11 mouse cellular contexts compared by ENCODE assay signal in the genomic region with DNA sequence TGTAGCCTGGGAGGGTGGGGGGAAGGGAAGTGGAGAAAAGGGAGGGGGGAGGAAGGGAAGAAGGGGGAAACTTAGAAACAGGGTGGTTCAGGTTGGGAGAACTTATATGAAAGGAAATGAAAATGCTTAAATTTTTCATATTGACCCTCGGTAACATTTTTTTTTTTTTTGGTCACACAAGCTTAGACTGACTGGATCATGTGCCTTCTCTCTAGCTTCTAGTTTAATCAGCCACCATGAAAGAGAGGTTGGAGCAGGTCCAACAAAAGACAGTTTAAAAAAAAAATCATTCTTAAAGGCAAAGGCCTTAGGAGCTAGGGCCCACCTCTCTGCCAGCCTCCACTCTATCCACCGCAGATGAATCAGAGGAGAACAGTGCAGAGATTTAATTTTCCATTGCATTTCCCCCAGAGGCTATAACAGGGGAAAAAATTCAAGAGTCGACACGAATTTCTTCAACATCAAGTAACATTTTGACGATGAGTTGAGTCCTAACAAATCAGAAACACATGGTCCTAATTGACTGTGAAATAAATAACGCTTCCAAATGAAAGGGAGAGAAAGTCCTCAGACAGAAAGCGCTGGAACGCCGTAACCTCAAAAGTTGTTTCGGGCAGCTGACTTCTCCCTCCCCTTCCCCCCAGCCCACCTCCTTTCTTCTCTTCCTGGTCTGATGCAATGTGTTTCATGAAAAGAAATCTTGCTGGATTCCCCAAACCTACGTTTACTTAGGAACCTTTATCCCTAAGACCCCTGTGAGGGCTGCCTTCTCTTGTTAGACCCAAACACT.
A peak's percentile ranks its signal among the peaks of the same experiment; 100 is the strongest.
DNase-seq lines count a peak whose midpoint lies in the region; ATAC-seq and TF ChIP-seq lines count a peak whose summit lies in the region.
"Had no signal": no experiment of that assay in that cellular context is flagged by ENCODE, and none has a peak within 500 bp of the region (broad histone marks: within the 10 kb centered on the region; RNA-seq: fewer than 3 reads in every experiment).

No protein-coding gene starts in this region.

- no peak for TF ChIP-seq CTCF in MEL (IDR thresholded peaks at IDR 0.05 in 2 of 3, conservative IDR thresholded peaks at IDR 0.05 in 1 of 3; ENCODE audit: control insufficient read depth in 1 of 3, insufficient read depth in 1 of 3, low read depth in 2 of 3, low read length in 3 of 3, poor library complexity in 1 of 3, severe bottlenecking in 1 of 3)

- TF ChIP-seq EP300 in MEL (IDR thresholded peaks at IDR 0.05; ENCODE audit: low read depth in 1 of 2, low read length in 2 of 2) = no peak

- no peaks in the 10 kb centered on the region for H3K27me3 ChIP-seq in heart, embryonic 16.5 days (ENCODE audit: control insufficient read depth, insufficient read depth, low read length)
- H3K27me3 ChIP-seq in heart, embryonic 10.5 days (ENCODE audit: insufficient read depth, poor library complexity, severe bottlenecking) = peaks cover 13% of the 10 kb centered on the region; the same call in 1 of the 2 replicates
- H3K27me3 ChIP-seq in MEL (ENCODE audit: control insufficient read depth in 1 of 2, insufficient read depth in 2 of 2, low read length in 2 of 2) = no peaks in the 10 kb centered on the region
- H3K27me3 ChIP-seq in embryonic facial prominence, embryonic 11.5 days (ENCODE audit: control insufficient read depth, insufficient read depth, low read length) = no peaks in the 10 kb centered on the region
- no peaks in the 10 kb centered on the region for H3K27me3 ChIP-seq in lung, embryonic 15.5 days
- H3K27me3 ChIP-seq in forebrain, embryonic 16.5 days (replicated peaks; ENCODE audit: control insufficient read depth, insufficient read depth, low read length) = no peaks in the 10 kb centered on the region
- H3K27me3 ChIP-seq: liver, embryonic 12.5 days had no signal

- WGBS in heart, embryonic 16.5 days = 66% methylated on average over 11 of the region's 11 CpGs
- WGBS in heart, embryonic 10.5 days = 74% methylated on average over 11 of the region's 11 CpGs
- WGBS in embryonic facial prominence, embryonic 11.5 days = 22% methylated on average over 11 of the region's 11 CpGs
- WGBS in lung, embryonic 15.5 days = 32% methylated on average over 11 of the region's 11 CpGs
- WGBS in forebrain, embryonic 16.5 days = 50% methylated on average over 11 of the region's 11 CpGs

- no peak overlapping the region for H3K4me2 ChIP-seq in heart, embryonic 16.5 days (ENCODE audit: low read depth, low read length)
- no peak overlapping the region; the same call in 1 of the 2 replicates for H3K4me2 ChIP-seq in embryonic facial prominence, embryonic 11.5 days (ENCODE audit: low read depth, low read length)
- H3K4me2 ChIP-seq in lung, embryonic 15.5 days = no peak overlapping the region
- no peak overlapping the region for H3K4me2 ChIP-seq in forebrain, embryonic 16.5 days (ENCODE audit: low read length)
- H3K4me2 ChIP-seq: liver, embryonic 12.5 days had no signal

- no peak for TF ChIP-seq POLR2A in MEL (IDR thresholded peaks at IDR 0.05; ENCODE audit: control insufficient read depth in 1 of 2, insufficient read depth in 1 of 2, low read depth in 1 of 2, low read length in 2 of 2, poor library complexity in 1 of 2)

- H3K79me2 ChIP-seq in MEL (ENCODE audit: control insufficient read depth, insufficient read depth, low read length, poor library complexity) = no peaks in the 10 kb centered on the region

- 0 out of 2 replicates have a peak overlapping the region, but pooled peaks have one; percentile 15 for H3K27ac ChIP-seq in heart, embryonic 16.5 days (ENCODE audit: low read length)
- no peak overlapping the region for H3K27ac ChIP-seq in heart, embryonic 10.5 days
- no peak overlapping the region for H3K27ac ChIP-seq in MEL (ENCODE audit: control insufficient read depth, low read depth, low read length)
- peak overlapping the region; percentile 56; the same call in 1 of the 2 replicates for H3K27ac ChIP-seq in embryonic facial prominence, embryonic 11.5 days (replicated peaks; ENCODE audit: low read depth, low read length)
- H3K27ac ChIP-seq in lung, embryonic 15.5 days = peak overlapping the region; percentile 90
- no peak overlapping the region for H3K27ac ChIP-seq in forebrain, embryonic 16.5 days (ENCODE audit: low read length)
- H3K27ac ChIP-seq: liver, embryonic 12.5 days had no signal

- no peaks in the 10 kb centered on the region for H3K36me3 ChIP-seq in heart, embryonic 16.5 days (ENCODE audit: control insufficient read depth, insufficient read depth)
- H3K36me3 ChIP-seq in heart, embryonic 10.5 days = no peaks in the 10 kb centered on the region
- H3K36me3 ChIP-seq in MEL (ENCODE audit: control insufficient read depth in 1 of 2, insufficient read depth in 2 of 2, low read length in 2 of 2) = peaks cover 15 to 25% of the 10 kb centered on the region in 2 experiments
- H3K36me3 ChIP-seq in embryonic facial prominence, embryonic 11.5 days (replicated peaks; ENCODE audit: control insufficient read depth, insufficient read depth, low read depth, low read length) = no peaks in the 10 kb centered on the region
- no peaks in the 10 kb centered on the region for H3K36me3 ChIP-seq in lung, embryonic 15.5 days
- H3K36me3 ChIP-seq in forebrain, embryonic 16.5 days (ENCODE audit: control insufficient read depth, insufficient read depth) = peaks cover 3% of the 10 kb centered on the region; the same call in 1 of the 2 replicates

- no peak overlapping the region for H3K4me3 ChIP-seq in heart, embryonic 16.5 days (ENCODE audit: low read length)
- no peak overlapping the region for H3K4me3 ChIP-seq in heart, embryonic 10.5 days
- no peak overlapping the region for H3K4me3 ChIP-seq in MEL (ENCODE audit: control insufficient read depth in 1 of 2, insufficient read depth in 1 of 2, low read depth in 2 of 2, low read length in 2 of 2)
- no peak overlapping the region for H3K4me3 ChIP-seq in embryonic facial prominence, embryonic 11.5 days (ENCODE audit: low read depth, low read length)
- H3K4me3 ChIP-seq in lung, embryonic 15.5 days = no peak overlapping the region
- H3K4me3 ChIP-seq in forebrain, embryonic 16.5 days (replicated peaks; ENCODE audit: low read length) = no peak overlapping the region
- H3K4me3 ChIP-seq: liver, embryonic 12.5 days had no signal

- ATAC-seq in heart, embryonic 16.5 days (replicated peaks; ENCODE audit: extremely low read depth, insufficient read depth, low FRiP score) = no peak
- ATAC-seq in embryonic facial prominence, embryonic 11.5 days (replicated peaks; ENCODE audit: insufficient number of reproducible peaks, low FRiP score, low TSS enrichment, low read depth) = peak; percentile 58
- peak; percentile 64; the same call in 1 of the 2 replicates for ATAC-seq in lung, embryonic 15.5 days (ENCODE audit: borderline replicate concordance, extremely low read depth, low FRiP score, low TSS enrichment)
- no peak for ATAC-seq in forebrain, embryonic 16.5 days
- ATAC-seq: inflammation-experienced regulatory T-cells, adult 6 months; liver, embryonic 12.5 days had no signal

- no peak for TF ChIP-seq RAD21 in MEL (IDR thresholded peaks at IDR 0.05; ENCODE audit: low read depth, low read length)

- no peak for DNase-seq in heart, embryonic 10.5 days (ENCODE audit: low spot score)
- peak; percentile 20 for DNase-seq in MEL (ENCODE audit: low read depth, low spot score)
- peak; percentile 76 for DNase-seq in embryonic facial prominence, embryonic 11.5 days (ENCODE audit: low spot score)
- no peak for DNase-seq in frontal cortex, postnatal 10 days (ENCODE audit: low spot score in 2 of 2)
- no peak for DNase-seq in right cerebral cortex, postnatal 4 days
- DNase-seq: gastrocnemius, postnatal 36 days had no signal

- peaks cover 25% of the 10 kb centered on the region for H3K4me1 ChIP-seq in heart, embryonic 16.5 days (ENCODE audit: control insufficient read depth, insufficient read depth, low read length)
- H3K4me1 ChIP-seq in heart, embryonic 10.5 days = peaks cover 13% of the 10 kb centered on the region; the same call in 1 of the 2 replicates
- peaks cover 8 to 17% of the 10 kb centered on the region in 2 experiments; a peak in 3 of 4 replicates for H3K4me1 ChIP-seq in MEL (ENCODE audit: control insufficient read depth in 1 of 2, insufficient read depth in 2 of 2, low read length in 2 of 2)
- no peaks in the 10 kb centered on the region for H3K4me1 ChIP-seq in embryonic facial prominence, embryonic 11.5 days (ENCODE audit: control insufficient read depth, insufficient read depth, low read length)
- peaks cover 47% of the 10 kb centered on the region for H3K4me1 ChIP-seq in lung, embryonic 15.5 days
- H3K4me1 ChIP-seq in forebrain, embryonic 16.5 days (replicated peaks; ENCODE audit: control insufficient read depth, insufficient read depth, low read length) = peaks cover 12% of the 10 kb centered on the region

- no peak overlapping the region for H3K9ac ChIP-seq in heart, embryonic 16.5 days (ENCODE audit: low read length)
- H3K9ac ChIP-seq in MEL (ENCODE audit: control insufficient read depth, low read depth, low read length, poor library complexity, severe bottlenecking) = no peak overlapping the region
- H3K9ac ChIP-seq in embryonic facial prominence, embryonic 11.5 days (replicated peaks; ENCODE audit: low read length) = no peak overlapping the region; the same call in 1 of the 2 replicates
- no peak overlapping the region for H3K9ac ChIP-seq in lung, embryonic 15.5 days
- no peak overlapping the region for H3K9ac ChIP-seq in forebrain, embryonic 16.5 days (replicated peaks; ENCODE audit: low read depth, low read length)
- H3K9ac ChIP-seq: liver, embryonic 12.5 days had no signal

- no peaks in the 10 kb centered on the region for H3K9me3 ChIP-seq in heart, embryonic 16.5 days (replicated peaks; ENCODE audit: control insufficient read depth, low read length)
- no peaks in the 10 kb centered on the region for H3K9me3 ChIP-seq in heart, embryonic 10.5 days
- H3K9me3 ChIP-seq in MEL (replicated peaks; ENCODE audit: insufficient read depth, low read length) = no peaks in the 10 kb centered on the region
- no peaks in the 10 kb centered on the region for H3K9me3 ChIP-seq in embryonic facial prominence, embryonic 11.5 days (replicated peaks; ENCODE audit: control insufficient read depth, low read length)
- no peaks in the 10 kb centered on the region for H3K9me3 ChIP-seq in lung, embryonic 15.5 days
- H3K9me3 ChIP-seq in forebrain, embryonic 16.5 days (ENCODE audit: control insufficient read depth, low read length) = no peaks in the 10 kb centered on the region
- H3K9me3 ChIP-seq: liver, embryonic 12.5 days had no signal

TF ChIP-seq in MEL, 35 proteins besides CTCF, POLR2A, EP300 and RAD21:
- TF ChIP-seq ZNF384 (IDR thresholded peaks at IDR 0.05; ENCODE audit: low read depth, low read length) (peak; percentile 46), SMC3 (IDR thresholded peaks at IDR 0.05; ENCODE audit: low read depth, low read length) (no peak)

Comparison
In these comparisons a context has a peak if more than half of its experiments do, and no peak if none do; other contexts are left out.
1. H3K27ac ChIP-seq: peak in heart, embryonic 16.5 days (single experiment), embryonic facial prominence, embryonic 11.5 days (single experiment) and lung, embryonic 15.5 days (single experiment); none in heart, embryonic 10.5 days (single experiment), MEL (single experiment) and forebrain, embryonic 16.5 days (single experiment).
2. ATAC-seq: peak in embryonic facial prominence, embryonic 11.5 days (single experiment) and lung, embryonic 15.5 days (single experiment); none in heart, embryonic 16.5 days (single experiment) and forebrain, embryonic 16.5 days (single experiment).
3. DNase-seq: peak in MEL (single experiment) and embryonic facial prominence, embryonic 11.5 days (single experiment); none in heart, embryonic 10.5 days (single experiment), frontal cortex, postnatal 10 days (0 of 2) and right cerebral cortex, postnatal 4 days (single experiment).